Mouse (Mus musculus): ENCODE results near the gene Txlng.

The Txlng gene

GRCm38 (mm10) chrX:162760115-162760942 lies 68.9 kb downstream of the Txlng start, which contains the start of gene Rbbp7:
Rbbp7 (plus strand) TSS chrX:162760402.
- DNase-seq: peak; percentile 84 to 87

GRCm38 (mm10) chrX:162759251-162760114 lies 69.8 kb downstream of the Txlng start:
- DNase-seq: peak in 1 of 2 experiments; percentile 25

GRCm38 (mm10) chrX:162756058-162756457 lies 73.2 kb downstream of the Txlng start:
- DNase-seq: no peak

GRCm38 (mm10) chrX:162754314-162754713 lies 74.9 kb downstream of the Txlng start:
- DNase-seq: no peak

GRCm38 (mm10) chrX:162752418-162752817 lies 76.8 kb downstream of the Txlng start:
- no peak for DNase-seq

GRCm38 (mm10) chrX:162748696-162749420 lies 80.4 kb downstream of the Txlng start:
- DNase-seq: no peak

GRCm38 (mm10) chrX:162736140-162736659 lies 93.1 kb downstream of the Txlng start:
- DNase-seq: no peak

GRCm38 (mm10) chrX:162734997-162735929 lies 94.0 kb downstream of the Txlng start:
- peak; percentile 23 to 53 for DNase-seq

GRCm38 (mm10) chrX:162730031-162730430 lies 99.2 kb downstream of the Txlng start:
- no peak for DNase-seq

All from spleen, adult 18-20 months (tissue).